Mouse (Mus musculus): ENCODE results near the gene Tead1. TPM values are rescaled to one million over a fixed set of nuclear protein-coding genes. Genes with fewer than 3 reads are reported as not detected.
"Not testable (repeated sequence)": the region's sequence is repeated elsewhere in the genome, so short reads cannot be mapped to it uniquely, and the experiment has no call there.

Tead1 gene
- polyA plus RNA-seq, 1 experiment, result 2.1 TPM

GRCm38 (mm10) chr7:112917613-112918278, 238.6 kb downstream of the Tead1 start:
- H3K4me3 ChIP-seq (ENCODE audit: control insufficient read depth, low read depth, low read length), result no peak overlapping the region
- TF ChIP-seq POLR2A (IDR thresholded peaks at IDR 0.05; ENCODE audit: control insufficient read depth, low read depth, low read length) (no peak), CTCF (IDR thresholded peaks at IDR 0.05; ENCODE audit: control insufficient read depth, insufficient read depth, insufficient replicate concordance, low read depth, low read length) (no peak)

GRCm38 (mm10) chr7:112918279-112918991, 239.3 kb downstream of the Tead1 start:
- no peaks in the 10 kb centered on the region for H3K27me3 ChIP-seq (ENCODE audit: control insufficient read depth, insufficient read depth, low read length)
- no peak overlapping the region for H3K27ac ChIP-seq (ENCODE audit: control insufficient read depth, insufficient read depth, low read depth, low read length)
- no peak overlapping the region for H3K4me3 ChIP-seq (ENCODE audit: control insufficient read depth, low read depth, low read length)
- TF ChIP-seq CTCF (IDR thresholded peaks at IDR 0.05; ENCODE audit: control insufficient read depth, insufficient read depth, insufficient replicate concordance, low read depth, low read length), result no peak
- TF ChIP-seq POLR2A (IDR thresholded peaks at IDR 0.05; ENCODE audit: control insufficient read depth, low read depth, low read length), result no peak
- no peaks in the 10 kb centered on the region for H3K36me3 ChIP-seq (ENCODE audit: control insufficient read depth, insufficient read depth, low read length)
- H3K4me1 ChIP-seq (ENCODE audit: control insufficient read depth, insufficient read depth, low read length), result peaks cover 3% of the 10 kb centered on the region

More at GRCm38 (mm10) chr7:112917613-112918278, 238.6 kb downstream of the Tead1 start:
- peaks cover 3% of the 10 kb centered on the region for H3K4me1 ChIP-seq (ENCODE audit: control insufficient read depth, insufficient read depth, low read length)
- no peaks in the 10 kb centered on the region for H3K36me3 ChIP-seq (ENCODE audit: control insufficient read depth, insufficient read depth, low read length)
- no peak overlapping the region for H3K27ac ChIP-seq (ENCODE audit: control insufficient read depth, insufficient read depth, low read depth, low read length)
- H3K27me3 ChIP-seq (ENCODE audit: control insufficient read depth, insufficient read depth, low read length), result no peaks in the 10 kb centered on the region

- H3K4me1 ChIP-seq (ENCODE audit: control insufficient read depth, insufficient read depth, low read length), result peaks cover 3% of the 10 kb centered on the region
- H3K4me3 ChIP-seq (ENCODE audit: control insufficient read depth, low read depth, low read length), result no peak overlapping the region
- no peak overlapping the region for H3K27ac ChIP-seq (ENCODE audit: control insufficient read depth, insufficient read depth, low read depth, low read length)
- H3K27me3 ChIP-seq (ENCODE audit: control insufficient read depth, insufficient read depth, low read length), result no peaks in the 10 kb centered on the region
- TF ChIP-seq POLR2A (IDR thresholded peaks at IDR 0.05; ENCODE audit: control insufficient read depth, low read depth, low read length), result no peak
- peak; percentile 47; the same call in 1 of the 2 replicates for TF ChIP-seq CTCF (IDR thresholded peaks at IDR 0.05; ENCODE audit: control insufficient read depth, insufficient read depth, insufficient replicate concordance, low read depth, low read length)
- H3K36me3 ChIP-seq (ENCODE audit: control insufficient read depth, insufficient read depth, low read length), result no peaks in the 10 kb centered on the region
These were observed 240.7 kb downstream of the Tead1 start for GRCm38 (mm10) chr7:112919845-112920244.

- Histone ChIP-seq H3K4me3 (ENCODE audit: control insufficient read depth, low read depth, low read length) (no peak overlapping the region), H3K27me3 (ENCODE audit: control insufficient read depth, insufficient read depth, low read length) (no peaks in the 10 kb centered on the region), H3K36me3 (ENCODE audit: control insufficient read depth, insufficient read depth, low read length) (no peaks in the 10 kb centered on the region), H3K4me1 (ENCODE audit: control insufficient read depth, insufficient read depth, low read length) (peaks cover 3% of the 10 kb centered on the region), H3K27ac (ENCODE audit: control insufficient read depth, insufficient read depth, low read depth, low read length) (no peak overlapping the region)
- no peak for TF ChIP-seq CTCF (IDR thresholded peaks at IDR 0.05; ENCODE audit: control insufficient read depth, insufficient read depth, insufficient replicate concordance, low read depth, low read length)
- no peak for TF ChIP-seq POLR2A (IDR thresholded peaks at IDR 0.05; ENCODE audit: control insufficient read depth, low read depth, low read length)
These were observed 243.7 kb downstream of the Tead1 start for GRCm38 (mm10) chr7:112922801-112923200.

- H3K36me3 ChIP-seq (ENCODE audit: control insufficient read depth, insufficient read depth, low read length), result no peaks in the 10 kb centered on the region
- TF ChIP-seq POLR2A (IDR thresholded peaks at IDR 0.05; ENCODE audit: control insufficient read depth, low read depth, low read length), result no peak
- no peak for TF ChIP-seq CTCF (IDR thresholded peaks at IDR 0.05; ENCODE audit: control insufficient read depth, insufficient read depth, insufficient replicate concordance, low read depth, low read length)
- H3K4me1 ChIP-seq (ENCODE audit: control insufficient read depth, insufficient read depth, low read length), result no peaks in the 10 kb centered on the region; the same call in 1 of the 2 replicates
- H3K4me3 ChIP-seq (ENCODE audit: control insufficient read depth, low read depth, low read length), result no peak overlapping the region
- H3K27me3 ChIP-seq (ENCODE audit: control insufficient read depth, insufficient read depth, low read length), result no peaks in the 10 kb centered on the region
- no peak overlapping the region for H3K27ac ChIP-seq (ENCODE audit: control insufficient read depth, insufficient read depth, low read depth, low read length)
These were observed 244.6 kb downstream of the Tead1 start for GRCm38 (mm10) chr7:112923712-112924111.

- no peak overlapping the region for H3K27ac ChIP-seq (ENCODE audit: control insufficient read depth, insufficient read depth, low read depth, low read length)
- H3K4me1 ChIP-seq (ENCODE audit: control insufficient read depth, insufficient read depth, low read length), result no peaks in the 10 kb centered on the region
- no peak overlapping the region for H3K4me3 ChIP-seq (ENCODE audit: control insufficient read depth, low read depth, low read length)
- no peaks in the 10 kb centered on the region for H3K27me3 ChIP-seq (ENCODE audit: control insufficient read depth, insufficient read depth, low read length)
- TF ChIP-seq CTCF (IDR thresholded peaks at IDR 0.05; ENCODE audit: control insufficient read depth, insufficient read depth, insufficient replicate concordance, low read depth, low read length) (no peak), POLR2A (IDR thresholded peaks at IDR 0.05; ENCODE audit: control insufficient read depth, low read depth, low read length) (no peak)
- no peaks in the 10 kb centered on the region for H3K36me3 ChIP-seq (ENCODE audit: control insufficient read depth, insufficient read depth, low read length)
These were observed 251.6 kb downstream of the Tead1 start for GRCm38 (mm10) chr7:112930669-112931068.

DNA sequence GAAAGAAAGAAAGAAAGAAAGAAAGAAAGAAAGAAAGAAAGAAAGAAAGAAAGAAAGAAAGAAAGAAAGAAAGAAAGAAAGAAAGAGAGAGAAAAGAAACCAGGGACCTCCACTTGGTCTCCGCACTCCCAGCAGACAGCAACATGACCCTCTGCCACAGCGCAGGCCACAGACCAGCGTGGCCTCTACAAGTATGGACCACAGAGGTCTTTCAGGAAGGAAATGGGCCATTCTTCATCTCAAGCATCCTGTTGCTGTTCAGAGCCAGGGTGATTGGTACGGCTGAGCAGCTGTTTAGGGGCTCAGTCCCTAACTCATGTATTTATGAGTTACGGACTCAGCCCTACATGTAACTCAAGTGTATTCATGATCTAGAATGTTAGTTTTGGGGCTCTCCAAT, 256.8 kb downstream of the Tead1 start:
- H3K27ac ChIP-seq (ENCODE audit: control insufficient read depth, insufficient read depth, low read depth, low read length); H3K4me1 ChIP-seq (ENCODE audit: control insufficient read depth, insufficient read depth, low read length): not testable (repeated sequence)

More for the DNA sequence above, 256.8 kb downstream of the Tead1 start:
- H3K4me3 ChIP-seq (ENCODE audit: control insufficient read depth, low read depth, low read length); H3K27me3 ChIP-seq (ENCODE audit: control insufficient read depth, insufficient read depth, low read length); H3K36me3 ChIP-seq (ENCODE audit: control insufficient read depth, insufficient read depth, low read length): not testable (repeated sequence)

Data from testis, adult 2 months (tissue).